ENCODE assay signal across 12 mouse cellular contexts in genomic region chr11:59921265-59921664, GRCm38 (mm10). TPM values are rescaled to one million over a fixed set of nuclear protein-coding genes. Genes with fewer than 3 reads are reported as not detected.
DNase-seq lines count a peak whose midpoint lies in the region; ATAC-seq lines count a peak whose summit lies in the region.
"Had no signal": no experiment of that assay in that cellular context is flagged by ENCODE, and none has a peak within 500 bp of the region (broad histone marks: within the 10 kb centered on the region; RNA-seq: fewer than 3 reads in every experiment).

No protein-coding gene starts in this region.

- DNase-seq in A20 (ENCODE audit: low read depth, low spot score): peak; percentile 16
- peak; percentile 49 for DNase-seq in c-Kit-negative CD71-positive TER-119-positive erythroid progenitor cells, embryonic 14.5 days (ENCODE audit: low read depth, low spot score)
- peak; percentile 75 for DNase-seq in kidney, adult 18-20 months
- DNase-seq in thymus, postnatal 0 days (ENCODE audit: low spot score): no peak
- DNase-seq in B cell, adult 2 months: no peak
- DNase-seq: cerebellum, adult 11 months; gastrocnemius, adult 2 months; layer of hippocampus, postnatal 36 days; thymus, adult 18-20 months had no signal

- H3K4me1 ChIP-seq in liver, embryonic 16.5 days (ENCODE audit: control insufficient read depth, low read depth, low read length): peaks cover 26% of the 10 kb centered on the region
- H3K4me1 ChIP-seq in forebrain, embryonic 13.5 days: no peaks in the 10 kb centered on the region

- no peak overlapping the region for H3K27ac ChIP-seq in liver, embryonic 16.5 days (ENCODE audit: low read length)
- no peak overlapping the region for H3K27ac ChIP-seq in forebrain, embryonic 13.5 days
- H3K27ac ChIP-seq: gastrocnemius, adult 2 months had no signal

- H3K4me3 ChIP-seq in liver, embryonic 16.5 days (ENCODE audit: low read depth, low read length): peak overlapping the region; percentile 12; the same call in 1 of the 2 replicates
- no peak overlapping the region for H3K4me3 ChIP-seq in forebrain, embryonic 13.5 days
- H3K4me3 ChIP-seq: gastrocnemius, adult 2 months had no signal

- H3K27me3 ChIP-seq in liver, embryonic 16.5 days (ENCODE audit: control insufficient read depth, insufficient read depth, low read depth, low read length): no peaks in the 10 kb centered on the region
- no peaks in the 10 kb centered on the region for H3K27me3 ChIP-seq in forebrain, embryonic 13.5 days

- ATAC-seq in liver, embryonic 16.5 days (ENCODE audit: low read depth): peak; percentile 58
- no peak for ATAC-seq in frontal cortex, adult (ENCODE audit: low TSS enrichment)
- ATAC-seq in forebrain, embryonic 13.5 days: no peak

- H3K9ac ChIP-seq in liver, embryonic 16.5 days (ENCODE audit: low read depth, low read length): no peak overlapping the region
- no peak overlapping the region for H3K9ac ChIP-seq in forebrain, embryonic 13.5 days

- H3K36me3 ChIP-seq in liver, embryonic 16.5 days (ENCODE audit: control insufficient read depth, insufficient read depth): no peaks in the 10 kb centered on the region
- H3K36me3 ChIP-seq in forebrain, embryonic 13.5 days (ENCODE audit: poor library complexity, severe bottlenecking): no peaks in the 10 kb centered on the region

- H3K4me2 ChIP-seq in liver, embryonic 16.5 days (ENCODE audit: low read depth, low read length): peak overlapping the region; percentile 28; the same call in 1 of the 2 replicates
- no peak overlapping the region for H3K4me2 ChIP-seq in forebrain, embryonic 13.5 days

- no peaks in the 10 kb centered on the region for H3K9me3 ChIP-seq in liver, embryonic 16.5 days (replicated peaks; ENCODE audit: control insufficient read depth, low read length)
- no peaks in the 10 kb centered on the region for H3K9me3 ChIP-seq in forebrain, embryonic 13.5 days (replicated peaks)

- WGBS in liver, embryonic 16.5 days (ENCODE audit: insufficient replicate concordance): 31% methylated on average over 7 of the region's 7 CpGs
- WGBS in forebrain, embryonic 13.5 days: 14% methylated on average over 7 of the region's 7 CpGs

RNA-seq across cellular contexts. Expression of gene Med9, which starts 26.7 kb away (rescaled TPM):
- polyA plus RNA-seq in liver, embryonic 16.5 days (2015; fragmentation: Nextera tagmentation; extraction: Ambion mirVana): 17.6 and 17.7 TPM in 2 replicates
- 38.1 and 38.6 TPM in 2 replicates for polyA plus RNA-seq in thymus, postnatal 0 days (2015; fragmentation: Nextera tagmentation; extraction: Ambion mirVana)
- polyA plus RNA-seq in forebrain, embryonic 13.5 days (2015; fragmentation: Nextera tagmentation; extraction: Ambion mirVana): 41.9 and 44.7 TPM in 2 replicates

RNA-seq across cellular contexts. Expression of gene Rasd1, which starts 43.5 kb away (rescaled TPM):
- 1.6 and 1.7 TPM in 2 replicates for polyA plus RNA-seq in liver, embryonic 16.5 days (2015; fragmentation: Nextera tagmentation; extraction: Ambion mirVana)
- polyA plus RNA-seq in thymus, postnatal 0 days (2015; fragmentation: Nextera tagmentation; extraction: Ambion mirVana): 1.6 and 2.1 TPM in 2 replicates
- polyA plus RNA-seq in forebrain, embryonic 13.5 days (2015; fragmentation: Nextera tagmentation; extraction: Ambion mirVana): 0.53 and 0.63 TPM in 2 replicates

Comparison
In these comparisons a context has a peak if more than half of its experiments do, and no peak if none do; other contexts are left out.
1. DNase-seq: peak in A20 (single experiment), c-Kit-negative CD71-positive TER-119-positive erythroid progenitor cells, embryonic 14.5 days (single experiment) and kidney, adult 18-20 months (single experiment); none in thymus, postnatal 0 days (single experiment) and B cell, adult 2 months (0 of 2).